11 mouse cellular contexts compared by ENCODE assay signal in the genomic region with DNA sequence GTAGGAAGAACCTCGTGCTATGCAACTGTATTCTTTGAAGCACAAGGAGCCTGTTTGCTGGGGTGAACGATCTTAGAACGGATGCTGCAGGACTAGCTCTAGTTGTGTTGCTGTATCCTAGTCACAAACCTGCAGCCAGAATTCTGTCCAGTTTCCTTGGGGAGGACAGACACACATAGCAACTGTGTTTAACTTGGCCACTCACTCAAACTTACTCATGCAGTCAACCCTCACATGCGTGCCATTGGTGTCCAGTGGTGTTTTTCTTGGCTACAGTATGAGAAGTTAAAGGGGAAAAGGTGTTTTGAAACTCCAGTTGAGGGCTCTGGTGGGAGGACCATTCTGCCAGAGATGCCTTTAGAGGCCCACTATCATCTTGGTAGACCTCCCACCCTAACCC.
"Had no signal": no experiment of that assay in that cellular context is flagged by ENCODE, and none has a peak within 500 bp of the region (broad histone marks: within the 10 kb centered on the region; RNA-seq: fewer than 3 reads in every experiment).

No protein-coding gene starts in this region.

- ATAC-seq: inflammation-experienced regulatory T-cells, adult 6 months; intestine, postnatal 0 days had no signal

- DNase-seq: kidney, postnatal 14 days; layer of hippocampus, adult 9-11 months; layer of hippocampus, postnatal 36 days; lung, adult 18-20 months had no signal

- H3K4me3 ChIP-seq: limb, embryonic 15.5 days; midbrain, embryonic 12.5 days; neural tube, embryonic 15.5 days had no signal

- H3K9ac ChIP-seq: limb, embryonic 15.5 days; liver, embryonic 14.5 days; midbrain, embryonic 12.5 days; neural tube, embryonic 15.5 days had no signal

- H3K4me1 ChIP-seq: limb, embryonic 15.5 days; midbrain, embryonic 12.5 days had no signal

- H3K27ac ChIP-seq: limb, embryonic 15.5 days; liver, embryonic 14.5 days; midbrain, embryonic 12.5 days; neural tube, embryonic 15.5 days; stomach, postnatal 0 days had no signal

- H3K9me3 ChIP-seq: limb, embryonic 15.5 days; midbrain, embryonic 12.5 days; neural tube, embryonic 15.5 days had no signal

- H3K36me3 ChIP-seq: limb, embryonic 15.5 days; midbrain, embryonic 12.5 days; neural tube, embryonic 15.5 days had no signal

- H3K4me2 ChIP-seq: limb, embryonic 15.5 days; midbrain, embryonic 12.5 days; neural tube, embryonic 15.5 days had no signal

- H3K27me3 ChIP-seq: limb, embryonic 15.5 days; midbrain, embryonic 12.5 days; neural tube, embryonic 15.5 days had no signal
